Mouse (Mus musculus): ENCODE data around the gene Itgb4.
A peak's percentile ranks its signal among the peaks of the same experiment; 100 is the strongest.
"Not testable (repeated sequence)": the region's sequence is repeated elsewhere in the genome, so short reads cannot be mapped to it uniquely, and the experiment has no call there.

Gene Itgb4

GRCm38 (mm10) chr11:116008832-116009375 lies 34.4 kb downstream of the Itgb4 start:
- no peak for DNase-seq (ENCODE audit: low spot score in 2 of 2)

GRCm38 (mm10) chr11:116009661-116010060 lies 35.2 kb downstream of the Itgb4 start:
- no peak for DNase-seq (ENCODE audit: low spot score in 2 of 2)

DNA sequence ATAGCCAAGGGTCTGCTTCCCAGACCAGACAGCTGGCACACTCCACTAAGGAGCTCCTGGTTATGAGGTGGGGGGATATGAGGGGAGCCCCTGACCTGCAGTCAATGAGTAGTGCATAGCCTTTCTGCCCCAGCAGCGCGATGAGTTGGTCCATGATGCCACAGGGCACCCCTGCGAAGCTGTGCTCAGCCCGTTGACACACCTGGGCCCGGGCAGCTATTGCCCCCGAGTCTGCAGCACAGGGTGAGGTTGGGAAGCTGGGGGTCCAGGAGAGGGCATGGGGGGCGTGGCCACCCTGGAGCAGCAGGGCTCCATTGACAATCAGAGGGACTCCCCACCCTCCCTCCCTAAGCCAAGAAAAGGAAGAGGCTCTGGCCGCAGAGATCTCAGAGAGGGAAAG lies 35.6 kb downstream of the Itgb4 start:
- DNase-seq (ENCODE audit: low spot score in 2 of 2), result no peak

GRCm38 (mm10) chr11:116010948-116011347 lies 36.4 kb downstream of the Itgb4 start:
- DNase-seq (ENCODE audit: low spot score in 2 of 2), result no peak

DNA sequence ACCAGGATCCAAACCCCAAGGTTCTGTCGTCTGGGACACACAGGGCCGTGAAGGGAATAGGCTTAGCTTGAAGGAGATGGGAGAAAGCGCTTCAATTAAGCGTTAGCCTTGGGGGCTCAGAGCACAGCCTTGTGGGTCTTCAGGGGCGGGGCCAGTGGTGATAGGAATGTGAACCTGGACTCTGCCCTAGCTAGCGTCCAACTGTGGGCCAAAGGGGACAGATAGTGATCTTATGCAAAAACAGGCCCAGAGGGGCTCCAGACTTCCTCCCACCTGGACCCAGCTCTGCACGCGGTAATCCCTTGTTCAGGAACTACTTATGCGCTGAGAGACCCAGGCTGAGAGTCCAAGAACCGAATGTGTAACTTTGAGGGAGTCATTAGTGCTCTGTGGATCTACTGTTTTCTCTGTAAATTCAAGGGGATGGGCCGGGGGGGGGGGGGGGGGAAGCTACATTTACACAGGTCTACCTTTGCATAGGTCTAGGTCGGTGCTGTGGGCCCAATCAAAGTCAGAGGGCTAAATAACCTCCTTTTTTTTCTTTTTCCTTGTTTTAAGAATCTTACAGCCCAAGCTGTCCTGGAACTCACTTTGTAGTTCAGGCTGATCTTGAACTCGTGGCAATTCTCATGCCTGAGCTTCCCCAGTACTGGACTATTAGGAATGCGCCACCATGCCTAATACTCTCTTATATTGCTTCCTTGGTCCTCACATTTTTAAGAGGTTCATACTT lies 37.2 kb downstream of the Itgb4 start:
- DNase-seq (ENCODE audit: low spot score in 2 of 2), result no peak

DNA sequence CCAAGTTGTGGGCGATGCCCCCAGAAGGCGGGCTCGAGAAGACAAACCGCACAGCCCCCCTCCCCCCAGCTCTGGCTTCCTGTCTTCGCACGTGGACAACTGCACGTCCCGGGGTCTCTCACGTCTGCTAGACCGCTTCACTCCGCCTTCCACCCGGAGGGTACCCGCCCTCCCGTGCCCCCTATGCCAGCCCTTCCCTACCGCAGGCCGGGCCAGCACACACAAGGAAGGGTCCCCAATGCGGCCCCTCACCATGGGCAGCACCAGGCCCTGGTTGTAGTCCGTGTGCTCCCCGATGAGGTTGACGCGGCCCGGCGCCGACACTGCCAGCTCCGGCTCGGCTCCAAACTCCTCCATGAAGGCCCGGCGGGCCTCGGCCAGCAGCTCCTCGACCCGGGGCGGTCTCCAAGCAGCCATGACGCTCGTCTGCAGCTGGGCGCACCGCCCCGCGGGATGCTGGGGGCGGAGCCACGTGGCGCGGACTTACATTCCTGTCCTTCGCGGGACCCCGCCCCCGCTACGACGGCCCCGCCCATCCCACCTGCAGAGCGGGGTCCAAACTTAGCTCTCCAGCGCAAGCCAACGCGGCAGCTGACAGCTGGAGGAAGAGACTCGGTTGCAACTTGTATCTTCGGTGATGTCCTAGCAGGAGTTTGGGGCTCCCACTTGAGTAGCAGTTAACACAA lies 37.9 kb downstream of the Itgb4 start, which contains the start of gene Galk1:
Gene Galk1, minus strand, starts transcription at position 458 of the 686 bp plus-strand sequence.
- peak; percentile 67 to 83 for DNase-seq (ENCODE audit: low spot score in 2 of 2)

DNA sequence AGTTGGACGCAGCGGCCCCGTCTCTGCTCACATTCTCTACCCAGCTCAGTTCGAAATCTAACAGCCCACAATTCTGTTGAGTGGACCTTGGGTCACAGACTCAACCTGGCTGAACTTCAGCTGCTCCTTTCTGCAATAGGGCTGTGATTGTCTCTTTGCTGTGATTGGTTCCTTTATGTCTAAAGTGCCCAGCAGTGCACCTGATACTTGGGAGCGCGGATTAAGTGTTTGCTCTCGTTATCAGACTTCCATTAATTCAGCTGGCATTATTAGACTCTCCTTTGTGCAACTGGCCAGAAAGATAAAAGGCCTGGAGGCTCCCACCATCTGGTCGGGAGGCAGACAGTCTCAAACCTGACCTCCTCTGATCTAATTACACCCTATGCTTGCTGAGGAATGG lies 40.3 kb downstream of the Itgb4 start:
- no peak for DNase-seq (ENCODE audit: low spot score in 2 of 2)

GRCm38 (mm10) chr11:116018106-116018505 lies 43.6 kb downstream of the Itgb4 start:
- peak; percentile 34 to 44 for DNase-seq (ENCODE audit: low spot score in 2 of 2)

DNA sequence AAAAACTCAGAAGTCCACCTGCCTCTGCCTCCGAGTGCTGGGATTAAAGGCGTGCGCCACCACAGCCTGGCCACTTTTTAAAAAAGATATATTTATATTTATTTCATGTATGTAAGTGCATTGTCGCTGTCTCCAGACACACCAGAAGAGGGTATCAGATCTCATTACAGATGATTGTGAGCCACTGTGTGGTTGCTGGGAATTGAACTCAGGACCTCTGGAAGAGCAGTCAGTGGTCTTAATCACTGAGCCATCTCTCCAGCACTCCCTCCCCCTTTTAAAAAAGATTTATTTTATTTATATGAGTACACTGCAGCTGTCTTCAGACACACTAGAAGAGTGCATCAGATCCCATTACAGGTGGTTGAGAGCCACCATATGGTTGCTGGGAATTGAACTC lies 44.4 kb downstream of the Itgb4 start:
- DNase-seq (ENCODE audit: low spot score in 2 of 2), result not testable (repeated sequence)

GRCm38 (mm10) chr11:116019360-116019791 lies 44.9 kb downstream of the Itgb4 start:
- no peak for DNase-seq (ENCODE audit: low spot score in 2 of 2)

GRCm38 (mm10) chr11:116019976-116020411 lies 45.5 kb downstream of the Itgb4 start:
- peak; percentile 29 to 42 for DNase-seq (ENCODE audit: low spot score in 2 of 2)

GRCm38 (mm10) chr11:116020519-116020922 lies 46.0 kb downstream of the Itgb4 start:
- DNase-seq (ENCODE audit: low spot score in 2 of 2), result peak; percentile 49 to 60

- DNase-seq (ENCODE audit: low spot score in 2 of 2), result peak in 1 of 2 experiments; percentile 27
Observed at GRCm38 (mm10) chr11:116021328-116022220, 47.1 kb downstream of the Itgb4 start.

GRCm38 (mm10) chr11:116022256-116022780 lies 47.8 kb downstream of the Itgb4 start:
- no peak for DNase-seq (ENCODE audit: low spot score in 2 of 2)

GRCm38 (mm10) chr11:116023074-116023770 lies 48.7 kb downstream of the Itgb4 start:
- DNase-seq (ENCODE audit: low spot score in 2 of 2), result not testable (repeated sequence)

GRCm38 (mm10) chr11:116023771-116024355 lies 49.4 kb downstream of the Itgb4 start:
- DNase-seq (ENCODE audit: low spot score in 2 of 2), result peak; percentile 81 to 83

DNA sequence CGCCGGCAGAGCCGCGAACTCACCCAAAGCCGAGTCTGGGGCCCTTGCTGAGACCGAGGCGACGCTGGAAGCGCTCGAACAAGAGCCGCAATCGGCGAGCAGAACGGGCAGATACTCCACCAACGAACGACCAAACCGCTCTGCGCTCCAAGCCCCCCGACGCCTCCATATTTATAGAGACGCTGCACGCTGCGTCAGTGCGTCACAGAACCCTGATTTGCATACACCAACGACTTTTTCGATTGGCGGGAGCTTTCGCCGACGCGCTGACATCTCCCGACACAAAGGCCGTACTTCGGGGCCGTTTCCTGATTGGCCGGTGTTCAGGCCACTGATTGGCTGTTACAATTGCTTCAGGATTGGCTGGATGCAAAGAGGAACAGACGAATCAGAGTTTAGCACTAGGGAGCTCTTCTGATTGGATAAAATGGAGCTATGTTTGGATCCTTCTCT lies 49.9 kb downstream of the Itgb4 start:
- DNase-seq (ENCODE audit: low spot score in 2 of 2), result peak; percentile 97

GRCm38 (mm10) chr11:116025056-116025845 lies 50.7 kb downstream of the Itgb4 start:
- no peak for DNase-seq (ENCODE audit: low spot score in 2 of 2)

- DNase-seq (ENCODE audit: low spot score in 2 of 2), result no peak
Observed at GRCm38 (mm10) chr11:116027756-116028155, 53.2 kb downstream of the Itgb4 start, which contains the start of gene H3f3b. Gene H3f3b (minus strand): TSS chr11:116027962.
